Mouse (Mus musculus) liver, embryonic 14.5 days (tissue): ENCODE results near the gene Sh3d21.

Experiments
- CTCF ChIP-seq: IDR thresholded peaks from 2 replicates; pipeline ENCODE4 v1.5.1; 2016; ENCODE audit warnings: antibody characterized with exemption, low read depth, control low read depth
- EP300 ChIP-seq: IDR thresholded peaks from 2 replicates; pipeline ENCODE4 v1.6.1; 2016; ENCODE audit warnings: antibody characterized with exemption, low read depth

GRCm38 (mm10) chr4:126123309-126124040, 39.8 kb downstream of the Sh3d21 start:
- TF ChIP-seq CTCF = no peak
- TF ChIP-seq EP300 = no peak
